In genomic region chr15:68430486-68430885, GRCm38 (mm10) we compare ENCODE assay signal across 10 mouse cellular contexts.
DNase-seq lines count a peak whose midpoint lies in the region; ATAC-seq lines count a peak whose summit lies in the region.
"Had no signal": no experiment of that assay in that cellular context is flagged by ENCODE, and none has a peak within 500 bp of the region (broad histone marks: within the 10 kb centered on the region; RNA-seq: fewer than 3 reads in every experiment).

No protein-coding gene starts in this region.

- intact Hi-C loops in heart, postnatal 25 days (cut with DNase I) = no loop called here

- no peak for ATAC-seq in megakaryocyte, adult 5-6 weeks (ENCODE audit: poor library complexity, severe bottlenecking)

- peak; percentile 55 for DNase-seq in heart, postnatal 4 days
- DNase-seq in heart, postnatal 25 days (ENCODE audit: low spot score) = no peak
- peak; percentile 34 for DNase-seq in lung, postnatal 14 days
- DNase-seq in lung, postnatal 36 days = no peak
- peak; percentile 45 for DNase-seq in embryo, embryonic 10.5 days (ENCODE audit: low spot score)
- peak; percentile 50 for DNase-seq in retina, embryonic 14.5 days (ENCODE audit: low spot score)
- no peak for DNase-seq in frontal cortex, postnatal 25 days (ENCODE audit: low spot score in 2 of 2)
- DNase-seq: gastrocnemius, postnatal 10 days; spleen, adult 18-20 months had no signal

Comparison
In these comparisons a context has a peak if more than half of its experiments do, and no peak if none do; other contexts are left out.
1. DNase-seq: peak in heart, postnatal 4 days (single experiment), lung, postnatal 14 days (single experiment), embryo, embryonic 10.5 days (single experiment) and retina, embryonic 14.5 days (single experiment); none in heart, postnatal 25 days (single experiment), lung, postnatal 36 days (single experiment) and frontal cortex, postnatal 25 days (0 of 2).